Mouse (Mus musculus) lung, adult 18-20 months (tissue): ENCODE measurements around the gene Supt5.
A peak's percentile ranks its signal among the peaks of the same experiment; 100 is the strongest.
"Not testable (repeated sequence)": the region's sequence is repeated elsewhere in the genome, so short reads cannot be mapped to it uniquely, and the experiment has no call there.

Experiments
- DNase-seq, 2 experiments: peaks; one replicate each; pipeline ENCODE4 v3.0.0; 2022; ENCODE audit warnings: mixed read lengths in 2 of 2

Gene Supt5

GRCm38 (mm10) chr7:28338108-28338998, at the start of gene Supt5:
Gene Supt5, minus strand, starts transcription at chr7:28338746.
- peak; percentile 99 for DNase-seq

GRCm38 (mm10) chr7:28387384-28387783, 48.8 kb upstream of the Supt5 start:
- not testable (repeated sequence) for DNase-seq

- not testable (repeated sequence) for DNase-seq
Observed at GRCm38 (mm10) chr7:28386877-28387276, 48.3 kb upstream of the Supt5 start.

DNA sequence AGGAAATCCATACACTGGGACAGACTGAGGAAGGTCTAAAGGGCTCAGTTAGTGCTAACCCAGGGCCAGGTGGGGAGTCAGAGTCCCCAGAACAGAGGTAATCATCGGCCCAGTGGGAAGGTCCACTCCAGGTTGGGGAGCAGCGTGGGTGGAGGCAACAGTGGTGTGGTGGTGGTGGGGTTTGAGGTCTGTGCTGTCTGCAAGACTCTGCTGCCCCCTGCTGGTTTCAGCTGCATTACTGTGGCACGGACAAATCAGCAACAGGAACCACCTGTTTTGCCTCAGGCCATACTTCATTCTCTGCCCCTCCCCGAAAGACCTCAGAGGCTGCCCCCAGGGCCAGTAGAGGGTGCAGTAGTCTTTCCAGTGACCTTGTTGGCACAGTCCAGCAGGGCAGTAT, 47.9 kb upstream of the Supt5 start:
- DNase-seq = peak; percentile 85 to 89

DNA sequence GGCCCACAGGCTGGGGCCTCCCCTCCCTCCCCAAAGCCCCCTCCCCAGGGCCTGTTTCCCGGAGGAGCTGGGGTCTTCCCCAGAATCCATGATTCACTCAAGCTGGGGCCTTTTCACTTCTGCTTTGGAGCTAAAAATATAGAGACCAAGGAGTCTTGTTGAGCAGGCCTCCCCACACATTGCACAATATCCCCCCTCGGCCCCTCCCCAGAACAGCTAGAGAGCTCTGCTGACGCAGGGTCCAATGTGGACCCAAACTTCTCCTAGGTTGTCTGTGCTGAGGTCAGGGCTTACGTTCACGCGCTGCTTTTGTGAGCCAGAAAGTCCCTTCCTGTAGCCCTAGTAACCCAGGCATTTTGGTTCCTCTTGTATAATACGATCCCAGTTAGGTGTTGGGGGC, 47.5 kb upstream of the Supt5 start:
- peak; percentile 80 to 82 for DNase-seq

DNA sequence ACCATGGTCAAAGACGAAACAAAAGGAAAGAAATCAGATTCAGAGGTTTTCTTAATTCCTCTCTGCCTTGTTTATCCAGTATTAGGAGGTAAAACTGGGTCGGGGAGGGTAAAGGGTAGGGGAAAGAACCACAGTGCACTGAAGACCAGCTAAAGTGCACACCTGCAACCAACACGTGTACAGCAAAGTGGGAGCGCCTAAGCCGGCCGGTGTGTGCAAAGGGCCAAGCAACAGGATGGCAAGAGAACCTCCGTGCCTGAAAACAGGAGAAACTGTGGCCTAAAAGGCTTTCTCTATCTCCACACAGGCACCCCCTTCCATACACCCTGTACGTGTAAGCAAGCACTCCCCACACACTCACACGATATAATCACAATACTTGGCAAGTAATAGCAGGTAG, 46.6 kb upstream of the Supt5 start:
- no peak for DNase-seq

DNA sequence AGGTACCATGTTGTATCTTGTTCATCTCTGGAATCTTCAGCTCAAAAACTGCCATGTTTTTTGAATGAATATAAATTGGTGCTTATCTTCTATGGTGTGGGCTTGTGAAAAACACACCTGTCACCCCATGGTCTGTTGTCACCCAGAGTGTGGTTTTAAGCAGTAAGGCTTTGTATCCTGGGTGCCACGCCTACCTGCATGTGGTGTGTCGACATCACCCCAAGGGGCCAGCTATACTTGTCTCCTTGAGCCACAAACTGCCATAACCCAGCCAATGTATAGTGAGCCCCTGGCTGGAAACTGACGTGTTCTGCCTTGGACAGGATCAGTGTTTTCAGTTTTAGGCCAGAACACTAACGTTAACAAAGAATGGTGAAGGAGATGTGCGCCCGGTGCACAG, 45.6 kb upstream of the Supt5 start:
- no peak for DNase-seq

- no peak for DNase-seq
Observed at GRCm38 (mm10) chr7:28383606-28384005, 45.1 kb upstream of the Supt5 start.

GRCm38 (mm10) chr7:28382981-28383396, 44.4 kb upstream of the Supt5 start:
- DNase-seq = peak; percentile 67 to 73

DNA sequence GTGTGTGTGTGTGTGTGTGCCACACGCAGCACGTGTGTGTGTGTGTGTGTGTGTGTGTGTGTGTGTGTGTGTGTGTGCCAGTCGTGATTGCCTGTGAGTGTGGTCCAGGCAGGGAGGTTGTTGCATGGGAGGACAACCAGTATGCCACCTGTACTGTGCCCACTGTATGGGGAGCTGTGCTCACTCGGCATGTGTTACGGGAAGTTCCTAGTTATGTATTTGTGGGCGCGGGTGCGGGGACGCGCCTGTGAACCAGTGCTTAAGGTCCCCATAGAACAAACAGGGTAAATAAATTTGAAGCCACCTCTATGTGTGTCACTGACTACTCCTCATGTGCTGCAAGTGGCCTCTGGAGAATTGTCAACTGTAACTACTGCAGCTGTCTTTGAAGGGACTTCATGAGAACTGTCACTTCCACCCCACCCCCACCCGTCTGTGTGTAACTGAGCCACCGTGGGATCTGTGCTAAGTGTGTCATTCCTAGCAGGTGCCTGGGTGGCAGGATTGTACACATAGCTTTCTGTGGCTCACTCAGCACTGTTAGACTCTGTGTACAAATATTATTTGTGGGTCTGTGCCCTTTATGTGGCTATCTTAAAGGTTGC, 43.9 kb upstream of the Supt5 start:
- peak in 1 of 2 experiments; percentile 18 for DNase-seq

DNA sequence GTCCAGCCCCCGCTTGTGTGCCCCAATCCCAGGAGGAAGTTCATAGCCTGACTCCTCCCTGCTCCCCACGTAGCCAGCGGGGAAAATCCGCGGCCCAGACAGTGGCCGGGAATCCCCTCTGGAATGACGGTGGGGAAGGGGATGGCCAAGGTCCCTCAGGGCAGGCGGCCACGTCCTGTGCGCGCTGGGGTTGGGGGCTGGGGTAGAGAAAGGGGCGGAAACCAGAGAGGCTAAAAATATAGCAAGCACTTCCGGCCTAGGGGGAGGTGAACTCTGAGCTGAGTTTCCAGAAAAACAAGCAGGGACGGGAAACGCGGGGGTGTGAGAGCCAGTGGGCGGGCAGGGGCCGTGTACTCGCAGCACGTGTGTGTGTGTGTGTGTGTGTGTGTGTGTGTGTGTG, 43.4 kb upstream of the Supt5 start:
- DNase-seq = peak; percentile 92 to 95

DNA sequence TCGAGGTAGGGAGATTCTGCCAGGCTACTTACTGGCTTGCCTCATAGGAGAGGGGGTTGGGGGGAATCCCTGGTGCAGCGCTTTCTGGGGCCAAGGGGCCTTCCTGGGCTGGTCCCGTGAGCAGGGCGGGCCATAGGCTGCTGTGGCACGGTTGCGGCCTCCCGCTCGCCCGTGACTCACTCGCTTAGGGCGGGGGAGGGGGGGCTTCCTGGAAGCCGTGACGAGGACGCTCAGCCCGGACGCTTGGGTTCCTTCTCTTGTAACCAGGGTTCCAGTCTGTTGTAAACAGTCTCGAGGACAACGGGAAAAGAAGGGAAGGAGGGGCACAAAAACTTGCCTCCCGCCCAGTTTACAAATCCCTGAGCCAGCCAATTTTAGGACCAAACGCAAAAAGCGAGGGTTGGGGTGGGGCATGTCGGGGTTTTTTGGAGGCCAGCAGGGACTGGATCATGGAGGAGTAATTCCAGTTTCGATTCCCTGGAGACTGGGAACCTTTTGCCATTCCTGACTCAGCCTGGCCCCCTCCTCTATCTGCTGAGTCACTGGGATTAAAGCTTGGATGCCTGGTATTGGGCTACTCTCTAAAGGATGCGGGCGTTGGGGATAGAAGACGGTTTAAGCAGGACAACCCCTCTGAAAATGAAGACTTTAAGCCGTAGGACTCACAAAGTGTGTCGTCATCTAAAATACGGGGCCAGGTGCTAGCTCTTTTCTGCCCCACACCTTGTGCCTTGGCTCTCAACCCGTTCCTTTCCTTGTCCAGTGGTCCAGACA, 42.7 kb upstream of the Supt5 start:
- peak; percentile 91 to 95 for DNase-seq

GRCm38 (mm10) chr7:28380237-28381016, 41.9 kb upstream of the Supt5 start, which contains the start of gene Zfp36:
Gene Zfp36, minus strand, starts transcription at chr7:28380253.
- no peak for DNase-seq

DNA sequence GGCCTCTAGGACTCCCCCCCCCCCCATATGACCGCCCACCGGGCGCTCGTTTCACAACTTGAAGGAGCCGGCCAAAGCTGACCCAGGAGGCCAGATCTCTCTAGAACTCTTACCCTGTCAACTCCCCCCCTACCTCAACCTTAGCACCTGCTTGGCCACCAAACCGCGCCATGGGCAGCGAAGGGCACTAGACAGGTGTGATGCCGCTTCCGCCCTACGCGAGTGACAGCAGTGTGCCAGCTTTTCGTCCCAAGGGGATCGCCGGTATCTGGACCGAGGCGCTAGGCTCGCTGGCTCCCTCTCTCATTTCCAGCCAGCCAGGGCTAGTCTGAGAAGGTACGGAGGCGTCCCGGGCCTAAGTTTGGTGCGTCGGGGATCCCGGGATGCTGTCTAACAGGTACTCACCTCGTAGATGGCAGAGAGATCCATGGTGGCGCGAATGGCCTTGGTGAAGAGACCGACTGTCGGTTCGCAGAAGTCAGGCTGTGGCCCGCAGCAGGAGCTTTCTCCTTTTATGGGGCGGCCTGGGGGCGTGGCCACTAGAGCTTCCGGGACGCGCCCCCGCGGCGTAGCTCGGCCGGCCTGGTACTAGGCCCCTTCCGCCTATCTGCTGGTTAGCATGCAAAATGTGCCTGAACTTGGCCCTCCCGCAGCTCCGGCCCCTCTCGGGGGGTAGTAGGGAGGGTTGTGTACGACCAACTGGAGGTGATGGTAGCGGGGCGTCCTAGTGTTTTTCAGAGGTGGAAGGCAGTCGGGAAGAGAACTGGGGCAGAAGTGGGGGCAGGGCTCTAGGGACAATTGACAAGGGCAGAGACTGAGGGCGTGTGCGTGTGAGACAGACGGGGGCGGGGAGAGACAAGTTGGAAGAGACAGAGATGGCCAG, 40.5 kb upstream of the Supt5 start:
- DNase-seq = peak; percentile 95 to 96

DNA sequence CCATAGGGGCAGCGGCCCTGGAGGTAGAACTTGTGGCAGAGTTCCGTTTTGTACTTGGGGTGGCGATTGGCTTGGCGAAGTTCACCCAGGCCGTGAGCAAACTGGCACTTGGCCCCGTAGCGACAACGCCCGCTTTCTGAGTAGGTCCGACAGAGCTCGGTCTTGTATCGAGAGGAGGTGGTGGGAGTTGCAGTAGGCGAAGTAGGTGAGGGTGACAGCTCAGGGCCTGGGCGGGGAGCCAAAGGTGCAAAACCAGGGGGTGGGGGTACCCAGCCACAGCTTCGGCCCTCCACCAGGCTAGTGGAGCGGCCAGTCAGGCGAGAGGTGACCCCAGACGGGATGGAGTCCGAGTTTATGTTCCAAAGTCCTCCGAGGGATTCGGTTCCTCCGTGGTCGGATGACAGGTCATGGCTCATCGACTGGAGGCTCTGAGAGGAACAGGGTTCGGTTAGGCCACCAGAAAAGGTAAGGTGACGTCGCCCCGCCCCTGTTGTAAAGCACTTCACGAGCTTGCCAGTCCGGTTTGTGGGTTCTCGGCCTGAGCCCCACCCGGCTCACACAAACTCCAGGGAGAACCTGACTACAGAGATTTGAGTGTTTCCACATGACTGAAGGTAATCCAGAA, 39.6 kb upstream of the Supt5 start:
- peak; percentile 92 to 94 for DNase-seq

DNA sequence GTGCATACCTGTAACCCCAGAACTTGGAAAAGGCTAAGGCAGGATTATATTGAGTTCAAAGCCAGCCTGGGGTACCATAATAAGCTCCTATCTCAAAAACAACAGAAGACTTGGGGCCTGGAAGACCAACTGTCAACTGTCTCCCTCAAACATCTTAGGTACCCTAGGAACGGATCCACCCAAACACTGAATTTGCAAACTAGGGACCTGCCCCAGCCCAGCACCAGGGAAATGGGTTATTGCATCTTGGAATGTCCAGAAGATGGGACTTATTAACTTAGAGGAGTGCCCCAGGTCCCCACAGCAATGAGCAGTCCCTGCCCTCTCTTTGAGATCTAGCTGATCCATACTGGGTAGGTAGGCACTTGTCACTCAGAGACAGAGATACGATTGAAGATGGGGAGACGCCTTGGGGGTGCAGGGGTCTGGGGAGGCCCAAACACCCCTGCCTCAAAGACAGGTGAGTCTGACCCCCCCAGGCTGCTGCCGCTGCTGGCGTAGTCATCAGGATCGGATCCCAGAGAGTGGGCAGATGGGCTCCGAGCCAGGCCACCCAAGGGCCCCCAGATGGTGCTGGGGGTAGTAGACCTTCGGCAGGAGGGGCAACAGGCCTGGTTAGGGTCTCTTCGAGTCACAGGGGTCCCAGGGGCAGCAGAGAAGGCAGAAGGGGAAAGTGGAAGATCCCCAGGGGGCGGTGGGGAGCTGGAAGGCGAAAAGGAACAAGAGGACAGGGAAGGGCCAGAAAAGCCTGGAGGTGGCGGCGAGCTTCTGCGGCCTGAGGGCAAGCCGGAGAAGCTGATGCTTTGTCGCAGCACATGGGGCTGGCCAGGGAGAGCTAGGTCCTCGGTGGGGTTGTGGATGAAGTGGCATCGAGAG, 38.9 kb upstream of the Supt5 start:
- DNase-seq = peak; percentile 47 to 54

- DNase-seq = peak; percentile 95 to 97
Observed at GRCm38 (mm10) chr7:28376011-28376771, 37.6 kb upstream of the Supt5 start.

- peak; percentile 95 to 97 for DNase-seq
Observed at GRCm38 (mm10) chr7:28375176-28375921, 36.8 kb upstream of the Supt5 start.
